Comparison of ENCODE assay signal across 13 mouse cellular contexts in the genomic region with DNA sequence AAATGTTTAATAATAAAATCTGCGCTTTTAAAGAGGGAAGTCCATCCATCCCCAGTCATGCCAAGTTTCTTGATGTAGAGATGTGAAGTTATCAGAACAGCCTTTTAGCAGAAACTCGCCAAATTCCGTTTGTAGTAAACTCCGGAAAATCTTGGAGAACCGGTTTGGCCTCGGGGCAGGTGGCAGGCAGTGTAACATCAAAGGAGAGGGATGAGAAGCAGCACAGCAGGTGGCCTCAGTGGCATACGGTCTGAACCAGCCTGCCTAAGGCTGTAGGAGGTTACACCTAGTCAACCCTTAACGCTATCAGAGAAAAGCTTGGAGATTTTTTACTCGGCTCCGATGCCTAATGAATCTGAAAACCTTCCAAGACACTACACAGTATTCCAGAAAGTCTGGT. TPM values are rescaled to one million over a fixed set of nuclear protein-coding genes. Genes with fewer than 3 reads are reported as not detected.
DNase-seq lines count a peak whose midpoint lies in the region; ATAC-seq and TF ChIP-seq lines count a peak whose summit lies in the region.
"Had no signal": no experiment of that assay in that cellular context is flagged by ENCODE, and none has a peak within 500 bp of the region (broad histone marks: within the 10 kb centered on the region; RNA-seq: fewer than 3 reads in every experiment).

No protein-coding gene starts in this region.

- H3K4me2 ChIP-seq in intestine, embryonic 14.5 days (ENCODE audit: low read length), result no peak overlapping the region

- no peak overlapping the region for H3K27ac ChIP-seq in kidney, adult 2 months (ENCODE audit: insufficient read depth, low read depth, low read length)
- no peak overlapping the region for H3K27ac ChIP-seq in intestine, embryonic 14.5 days (ENCODE audit: low read depth)
- H3K27ac ChIP-seq: gastrocnemius, adult 2 months; left cerebral cortex, adult 2 months had no signal

- no peak for TF ChIP-seq POLR2A in kidney, adult 2 months (IDR thresholded peaks at IDR 0.05; ENCODE audit: low read depth, low read length)

- H3K27me3 ChIP-seq in kidney, adult 2 months (replicated peaks; ENCODE audit: control insufficient read depth, insufficient read depth, low read length), result no peaks in the 10 kb centered on the region
- H3K27me3 ChIP-seq in intestine, embryonic 14.5 days (replicated peaks; ENCODE audit: control insufficient read depth, insufficient read depth, low read length), result no peaks in the 10 kb centered on the region

- peaks cover 3% of the 10 kb centered on the region; the same call in 1 of the 2 replicates for H3K4me1 ChIP-seq in kidney, adult 2 months (ENCODE audit: control insufficient read depth, insufficient read depth, low read length)
- no peaks in the 10 kb centered on the region for H3K4me1 ChIP-seq in intestine, embryonic 14.5 days (replicated peaks; ENCODE audit: control insufficient read depth, insufficient read depth, low read length)

- H3K4me3 ChIP-seq in kidney, adult 2 months (ENCODE audit: insufficient read depth, low read depth, low read length), result no peak overlapping the region
- no peak overlapping the region for H3K4me3 ChIP-seq in intestine, embryonic 14.5 days (ENCODE audit: low read depth, low read length)
- H3K4me3 ChIP-seq: gastrocnemius, adult 2 months; left cerebral cortex, adult 2 months had no signal

- 34% methylated on average over 10 of the region's 10 CpGs for WGBS in kidney, adult 2 months
- 13% methylated on average over 10 of the region's 10 CpGs for WGBS in intestine, embryonic 14.5 days

- ATAC-seq in intestine, embryonic 14.5 days (replicated peaks; ENCODE audit: low FRiP score, low TSS enrichment, low read depth), result peak; percentile 87
- no peak for ATAC-seq in erythroblast, adult 5-6 weeks (replicated peaks; ENCODE audit: low FRiP score, poor library complexity, severe bottlenecking)

- DNase-seq in kidney, postnatal 4 days, result peak; percentile 26 to 38
- no peak for DNase-seq in kidney, adult 2 months
- DNase-seq in urinary bladder, postnatal 36 days (ENCODE audit: low spot score in 2 of 2), result peak; percentile 27 to 31
- no peak for DNase-seq in urinary bladder, postnatal 4 days (ENCODE audit: low spot score in 2 of 2)
- peak; percentile 72 for DNase-seq in intestine, embryonic 14.5 days (ENCODE audit: low spot score)
- DNase-seq in adrenal gland, postnatal 25 days, result no peak
- no peak for DNase-seq in right cerebral cortex, postnatal 10 days (ENCODE audit: low spot score in 2 of 2)
- DNase-seq: adrenal gland, adult 2 months; B cell, adult 2 months; gastrocnemius, adult 2 months; kidney, postnatal 25 days had no signal

- H3K9me3 ChIP-seq in intestine, embryonic 14.5 days (ENCODE audit: control insufficient read depth, low read length), result no peaks in the 10 kb centered on the region

- H3K36me3 ChIP-seq in kidney, adult 2 months (ENCODE audit: control insufficient read depth, insufficient read depth, low read length), result no peaks in the 10 kb centered on the region
- H3K36me3 ChIP-seq in intestine, embryonic 14.5 days (ENCODE audit: control insufficient read depth, insufficient read depth, low read length), result no peaks in the 10 kb centered on the region

- TF ChIP-seq CTCF in kidney, adult 2 months (conservative IDR thresholded peaks at IDR 0.05; ENCODE audit: insufficient read depth, insufficient read length, low read depth, low read length), result no peak

- no peak overlapping the region for H3K9ac ChIP-seq in intestine, embryonic 14.5 days (ENCODE audit: low read length)

RNA-seq across cellular contexts. Expression of a gene that starts 12.5 kb away (rescaled TPM):
- 1.3 and 1.7 TPM in 2 replicates for polyA plus RNA-seq in kidney, adult 2 months (2012; rRNA removed)
- polyA plus RNA-seq in intestine, embryonic 14.5 days (2014; fragmentation: Nextera tagmentation; extraction: Ambion mirVana), result 2.5 and 3.0 TPM in 2 replicates
- total RNA-seq in adrenal gland, postnatal 25 days (2021), result 5.6 and 7.9 TPM in 2 replicates
- not detected in 2 replicates for total RNA-seq in erythroblast, adult 5-6 weeks (2015; ENCODE audit: low replicate concordance)
- total RNA-seq in erythroblast, adult 5-6 weeks (2017; ENCODE audit: low replicate concordance), result not detected in 2 replicates

RNA-seq across cellular contexts. Expression of a gene that starts 18.0 kb away (rescaled TPM):
- polyA plus RNA-seq in kidney, adult 2 months (2012; rRNA removed), result 16.5 and 17.6 TPM in 2 replicates
- polyA plus RNA-seq in intestine, embryonic 14.5 days (2014; fragmentation: Nextera tagmentation; extraction: Ambion mirVana), result 10.3 and 11.5 TPM in 2 replicates
- total RNA-seq in adrenal gland, postnatal 25 days (2021), result 16.7 and 21.9 TPM in 2 replicates
- total RNA-seq in erythroblast, adult 5-6 weeks (2015; ENCODE audit: low replicate concordance), result 0.21 and 0.38 TPM in 2 replicates
- 0.56 TPM in 1 of 2 replicates, not detected in the other for total RNA-seq in erythroblast, adult 5-6 weeks (2017; ENCODE audit: low replicate concordance)

Comparison
In these comparisons a context has a peak if more than half of its experiments do, and no peak if none do; other contexts are left out.
1. DNase-seq: peak in kidney, postnatal 4 days (2 of 2), urinary bladder, postnatal 36 days (2 of 2) and intestine, embryonic 14.5 days (single experiment); none in kidney, adult 2 months (single experiment), urinary bladder, postnatal 4 days (0 of 2), adrenal gland, postnatal 25 days (single experiment) and right cerebral cortex, postnatal 10 days (0 of 2).
2. RNA of a gene that starts 18.0 kb away (total RNA-seq): 16.7 to 21.9 TPM in adrenal gland, postnatal 25 days; 0.21 to 0.56 TPM in erythroblast, adult 5-6 weeks; every median in the first group is over 10 times any median in the second.